Mouse (Mus musculus) CH12.LX (cell line): ENCODE results near the gene Mslnl.

Experiments used
- CHD1 ChIP-seq: IDR thresholded peaks from 2 replicates; pipeline ENCODE4 v1.6.1; 2012; ENCODE audit warnings: low read depth, low read length, improper control_type of control experiment, inconsistent platforms
- CTCF ChIP-seq, 2 experiments: IDR thresholded peaks in 1 of 2; conservative IDR thresholded peaks in 1 of 2; 2 replicates each; pipeline ENCODE4 v1.5.1; 2011 to 2012; ENCODE audit warnings: low read depth in 2 of 2, low read length in 2 of 2, improper control_type of control experiment in 1 of 2, inconsistent platforms in 1 of 2, mild to moderate bottlenecking in 1 of 2, moderate library complexity in 1 of 2
- ELF1 ChIP-seq: IDR thresholded peaks from 2 replicates; pipeline ENCODE4 v1.6.1; 2014; ENCODE audit warnings: low read depth, mild to moderate bottlenecking, inconsistent platforms, low read length, improper control_type of control experiment
- EP300 ChIP-seq: IDR thresholded peaks from 2 replicates; pipeline ENCODE4 v1.6.1; 2011; ENCODE audit warnings: low read length, improper control_type of control experiment
- KAT2A ChIP-seq: IDR thresholded peaks from 2 replicates; pipeline ENCODE4 v1.6.1; 2012; ENCODE audit warnings: low read length, improper control_type of control experiment, inconsistent platforms; ENCODE audit not compliant: insufficient replicate concordance
- MAX ChIP-seq: IDR thresholded peaks from 2 replicates; pipeline ENCODE4 v1.6.1; 2011; ENCODE audit warnings: low read length, improper control_type of control experiment
- MAZ ChIP-seq: IDR thresholded peaks from 2 replicates; pipeline ENCODE4 v1.6.1; 2012; ENCODE audit warnings: low read depth, mild to moderate bottlenecking, inconsistent platforms, low read length, improper control_type of control experiment, moderate library complexity
- MEF2A ChIP-seq: IDR thresholded peaks from 2 replicates; pipeline ENCODE4 v1.6.1; 2014; ENCODE audit warnings: low read depth, mild to moderate bottlenecking, inconsistent platforms, low read length, improper control_type of control experiment, borderline replicate concordance
- NRF1 ChIP-seq: IDR thresholded peaks from 2 replicates; pipeline ENCODE4 v1.6.1; 2014; ENCODE audit warnings: low read depth, mild to moderate bottlenecking, inconsistent platforms, low read length, improper control_type of control experiment, moderate library complexity
- POLR2A ChIP-seq: IDR thresholded peaks from 2 replicates; pipeline ENCODE4 v1.6.1; 2011; ENCODE audit warnings: low read depth, mild to moderate bottlenecking, improper control_type of control experiment, low read length
- RAD21 ChIP-seq: IDR thresholded peaks from 2 replicates; pipeline ENCODE4 v1.6.1; 2011; ENCODE audit warnings: low read depth, mild to moderate bottlenecking, low read length, improper control_type of control experiment, moderate library complexity
- UBTF ChIP-seq: IDR thresholded peaks from 2 replicates; pipeline ENCODE4 v1.6.1; 2012; ENCODE audit warnings: low read depth, mild to moderate bottlenecking, inconsistent platforms, low read length, improper control_type of control experiment, moderate library complexity

GRCm38 (mm10) chr17:25777948-25778347 lies 42.1 kb downstream of the Mslnl start:
- TF ChIP-seq CTCF (conservative IDR thresholded peaks at IDR 0.05 in 1 of 2, IDR thresholded peaks at IDR 0.05 in 1 of 2; ENCODE audit: low read depth in 2 of 2, low read length in 2 of 2) (no peak), NRF1 (no peak), RAD21 (no peak), EP300 (no peak), ELF1 (no peak), POLR2A (no peak), MEF2A (no peak), MAZ (no peak), UBTF (no peak), MAX (no peak), CHD1 (no peak), KAT2A (no peak)
